Mouse (Mus musculus): Measurements from ENCODE around the gene Tspan9.

DNA sequence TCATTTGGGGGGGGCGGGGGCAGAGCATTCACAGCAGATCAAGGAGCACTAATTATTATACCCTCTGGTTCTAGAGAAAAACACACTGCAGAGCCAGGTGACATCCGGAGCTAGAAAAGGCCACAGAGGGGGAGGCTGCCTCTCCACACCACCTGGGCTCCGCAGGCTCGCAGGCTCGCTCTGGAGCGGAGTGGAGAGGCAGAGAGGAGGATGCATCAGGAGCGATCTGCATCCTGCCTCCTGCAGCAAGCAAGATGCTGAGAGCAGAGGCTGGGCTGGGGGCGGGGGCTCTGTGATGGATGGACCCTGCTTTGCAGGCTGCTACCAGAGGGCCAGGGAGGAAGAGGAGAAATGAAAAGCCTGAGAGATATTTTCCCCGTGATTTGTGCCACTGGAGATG lies 84.8 kb downstream of the Tspan9 start:
- TF ChIP-seq CTCF (IDR thresholded peaks at IDR 0.05; ENCODE audit: low read depth): no peak
- TF ChIP-seq EP300 (IDR thresholded peaks at IDR 0.05; ENCODE audit: low read depth): no peak

All from liver, postnatal 0 days (tissue).